Mouse (Mus musculus): ENCODE measurements around the gene C1ql4. TPM values are rescaled to one million over a fixed set of nuclear protein-coding genes. Genes with fewer than 3 reads are reported as not detected.

C1ql4 gene
- not detected for total RNA-seq (2021)
- long read RNA-seq, experiment 1: 0 reads
- long read RNA-seq, experiment 2: 0 reads

- DNase-seq: no peak
Measured at GRCm38 (mm10) chr15:99087253-99088075, at the start of gene C1ql4. Gene C1ql4, minus strand, starts transcription at chr15:99087817.

DNA sequence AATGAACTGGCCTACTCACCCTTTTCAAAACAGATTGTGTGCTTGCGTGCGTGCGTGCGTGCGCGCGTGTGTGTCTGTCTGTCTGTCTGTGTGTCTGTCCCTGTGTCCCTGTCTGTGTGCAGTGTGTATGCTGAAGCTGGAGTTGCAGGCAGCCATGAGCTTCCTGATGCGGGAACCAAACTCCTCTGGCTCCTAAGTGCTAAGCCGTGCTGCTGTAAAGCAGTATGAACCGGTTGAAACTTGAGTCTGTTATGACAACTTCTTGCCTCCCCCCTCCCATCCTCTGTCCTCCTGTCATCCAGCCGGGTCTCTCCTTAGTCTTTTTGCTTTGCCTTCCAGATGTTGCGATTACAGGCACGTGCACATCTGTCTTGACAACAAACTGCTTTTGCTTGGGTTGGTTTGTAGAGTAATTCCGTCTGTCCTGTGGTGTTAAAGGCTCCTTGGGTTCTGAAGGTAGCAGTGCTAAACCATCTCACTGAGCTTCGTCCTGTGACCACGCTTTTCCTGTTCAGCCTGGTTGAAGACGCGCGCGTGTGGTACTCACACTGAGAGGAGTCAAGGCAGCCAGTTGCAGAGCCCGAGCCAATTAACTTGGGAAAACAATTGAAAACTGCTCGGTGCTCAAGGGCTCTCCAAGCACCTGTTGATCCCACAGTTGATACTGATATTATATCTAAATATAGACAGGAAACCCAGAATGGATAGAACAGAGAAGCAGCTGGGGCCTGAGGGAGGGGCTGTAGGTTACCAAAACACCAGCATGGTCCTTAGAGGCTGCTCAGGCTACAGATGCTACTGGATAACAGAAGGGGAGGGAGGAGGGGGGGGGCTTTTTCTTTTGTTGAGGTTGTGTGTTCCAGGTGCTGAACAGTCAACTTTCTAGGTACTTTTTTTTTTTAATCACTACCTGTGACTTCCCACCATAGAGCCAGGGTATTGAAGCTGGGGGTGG, 42.6 kb upstream of the C1ql4 start:
- no peak for DNase-seq

GRCm38 (mm10) chr15:99129441-99129840, 41.8 kb upstream of the C1ql4 start:
- no peak for DNase-seq

DNA sequence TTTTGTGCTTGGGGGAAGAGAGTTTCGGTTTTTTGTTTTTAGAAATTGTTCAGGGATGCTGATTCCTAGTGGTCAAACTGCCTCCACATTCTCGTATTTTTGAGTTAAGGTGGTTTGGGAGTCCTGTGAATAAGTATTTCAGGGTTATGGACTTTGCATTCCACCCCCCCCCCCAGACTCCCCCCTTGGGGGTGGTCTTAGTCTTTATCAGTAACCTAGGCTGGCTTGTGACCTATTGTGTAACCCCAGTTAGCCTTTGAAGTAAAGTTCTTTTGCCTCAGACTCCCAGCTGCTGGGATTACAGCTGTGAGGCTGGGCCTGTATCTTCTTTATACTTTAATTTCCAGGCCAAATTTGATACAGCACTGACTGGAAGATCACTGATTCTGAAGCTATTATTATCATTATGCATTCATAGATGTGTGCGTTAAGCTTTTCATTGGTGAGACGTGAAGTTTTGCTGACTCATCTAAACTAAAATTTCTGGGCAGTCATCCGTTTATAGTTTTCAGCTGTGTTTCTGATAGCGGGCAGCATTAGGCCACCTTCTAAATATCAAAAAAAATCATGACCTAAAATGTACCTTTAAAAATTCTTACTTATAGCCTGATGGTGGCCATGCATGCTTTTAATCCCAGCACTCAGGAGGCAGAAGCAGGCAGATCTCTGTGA, 40.4 kb upstream of the C1ql4 start:
- no peak for DNase-seq

- DNase-seq: peak in 1 of 2 experiments; percentile 43
Measured at GRCm38 (mm10) chr15:99126816-99127365, 39.3 kb upstream of the C1ql4 start.

DNA sequence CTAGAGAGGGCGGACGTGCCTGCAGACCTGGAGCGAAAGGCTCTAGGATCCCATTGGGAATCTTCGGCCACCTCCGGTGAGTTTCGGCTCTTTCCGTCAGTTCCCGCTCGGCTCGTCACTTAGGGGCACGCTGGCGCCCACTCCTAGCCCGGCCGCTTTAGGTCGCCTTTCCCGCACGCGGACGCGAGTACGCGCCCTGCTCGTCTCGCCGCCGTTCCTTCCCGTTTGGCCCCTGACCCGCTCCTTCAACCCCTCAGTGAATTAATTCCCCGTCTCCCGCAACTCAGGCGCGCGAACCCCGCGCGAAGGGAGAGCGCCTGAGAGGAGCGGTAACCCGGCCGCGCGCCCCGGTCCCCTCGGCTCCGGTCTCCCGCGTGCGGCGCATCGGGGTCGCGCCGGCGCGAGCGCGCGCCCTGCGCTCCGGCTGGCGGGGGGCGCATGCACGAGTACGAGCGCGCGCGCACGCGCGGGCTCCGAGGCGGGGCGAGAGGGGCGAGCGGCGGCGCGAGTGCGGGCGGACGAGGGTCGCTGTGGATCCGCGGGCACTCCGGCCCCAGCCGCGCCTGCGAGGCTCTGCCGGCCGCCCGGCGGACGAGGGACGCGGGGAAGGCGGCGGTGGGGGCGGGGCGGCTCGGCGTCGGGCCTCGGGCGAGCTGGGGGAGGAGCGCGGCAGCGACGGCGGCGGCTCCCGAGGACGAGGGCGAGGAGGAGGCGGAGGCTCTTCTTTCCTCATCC, 38.6 kb upstream of the C1ql4 start:
- peak; percentile 90 to 96 for DNase-seq

- no peak for DNase-seq
Measured at GRCm38 (mm10) chr15:99125711-99126080, 38.1 kb upstream of the C1ql4 start, which contains the start of gene Spats2. Gene Spats2, plus strand, starts transcription at chr15:99125916.

DNA sequence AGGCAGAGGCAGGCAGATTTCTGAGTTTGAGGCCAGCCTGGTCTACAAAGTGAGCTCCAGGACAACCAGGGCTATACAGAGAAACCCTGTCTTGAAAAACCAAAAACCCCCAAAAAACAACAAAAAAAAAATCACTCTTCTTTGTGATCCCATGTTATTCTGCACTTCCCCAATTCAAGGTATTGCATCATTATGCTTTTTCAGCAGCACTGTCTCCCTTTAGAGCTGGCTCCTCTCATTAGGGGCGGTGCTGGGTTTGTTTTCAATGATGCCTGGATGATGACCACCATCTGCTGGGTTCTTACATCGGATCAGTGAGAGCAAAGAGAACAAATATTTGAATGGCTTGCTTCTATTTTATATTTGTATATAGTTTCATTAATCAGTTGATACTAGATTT, 35.0 kb upstream of the C1ql4 start:
- DNase-seq: no peak

DNA sequence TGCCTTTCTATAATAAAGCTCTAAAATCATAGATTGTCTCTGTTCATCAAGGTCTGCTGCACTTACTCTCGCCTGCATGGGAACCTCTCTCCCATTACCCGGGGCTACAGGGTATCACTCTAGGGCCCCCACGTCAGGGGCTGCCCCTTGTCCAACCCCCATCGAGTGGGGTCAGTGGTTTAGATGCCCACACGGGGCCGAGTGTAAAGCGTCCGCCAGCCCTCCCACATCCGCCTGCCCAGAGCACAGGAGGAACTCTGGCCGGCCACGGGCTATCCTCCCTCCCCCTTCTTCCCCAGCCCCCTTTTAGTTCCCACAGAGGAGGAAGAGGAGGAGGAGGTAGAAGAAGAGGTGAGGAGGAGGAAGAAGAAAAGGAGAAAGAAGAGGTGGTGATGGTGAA, 33.2 kb upstream of the C1ql4 start:
- no peak for DNase-seq

- DNase-seq: peak in 1 of 2 experiments; percentile 48
Measured at GRCm38 (mm10) chr15:99116539-99116938, 28.9 kb upstream of the C1ql4 start.

- no peak for DNase-seq
Measured at GRCm38 (mm10) chr15:99115065-99115423, 27.4 kb upstream of the C1ql4 start.

DNA sequence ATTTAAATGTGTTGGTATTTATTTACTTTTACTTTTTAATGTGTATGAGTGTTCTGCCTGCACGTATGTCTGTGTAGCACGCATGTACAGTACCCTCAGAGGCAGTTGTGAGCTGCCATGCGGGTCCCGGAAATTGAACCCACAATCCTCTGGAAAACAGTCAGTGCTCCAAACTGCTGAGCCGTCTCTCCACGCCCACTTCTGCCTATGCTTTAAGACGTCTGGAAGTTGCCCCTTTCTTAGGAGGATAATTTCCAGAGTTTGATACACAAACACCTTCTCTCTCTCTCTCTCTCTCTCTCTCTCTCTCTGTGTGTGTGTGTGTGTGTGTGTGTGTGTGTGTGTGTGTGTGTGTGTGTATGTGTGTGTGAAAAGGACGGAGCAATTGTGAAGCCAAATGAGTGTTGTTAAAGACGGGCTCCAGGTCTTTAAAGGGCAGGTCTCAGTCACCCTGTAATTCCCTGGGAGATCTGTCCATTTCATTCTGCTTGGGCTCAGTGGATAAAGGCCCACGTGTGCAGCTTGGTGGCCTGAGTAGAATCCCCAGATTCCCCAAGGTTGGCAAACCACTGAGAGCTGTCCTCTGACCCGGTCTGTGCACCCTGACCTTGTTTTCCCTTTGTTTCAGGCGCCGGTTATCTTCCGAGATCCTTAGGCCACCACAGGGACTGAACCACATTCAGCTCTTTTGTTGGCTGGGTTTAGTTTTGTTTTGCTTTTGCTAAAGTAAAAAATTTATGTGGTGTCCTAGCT, 26.9 kb upstream of the C1ql4 start:
- no peak for DNase-seq

- no peak for DNase-seq
Measured at GRCm38 (mm10) chr15:99113396-99113975, 25.9 kb upstream of the C1ql4 start.

GRCm38 (mm10) chr15:99112843-99113395, 25.3 kb upstream of the C1ql4 start:
- DNase-seq: no peak

- DNase-seq: no peak
Measured at GRCm38 (mm10) chr15:99111809-99112208, 24.2 kb upstream of the C1ql4 start.

DNA sequence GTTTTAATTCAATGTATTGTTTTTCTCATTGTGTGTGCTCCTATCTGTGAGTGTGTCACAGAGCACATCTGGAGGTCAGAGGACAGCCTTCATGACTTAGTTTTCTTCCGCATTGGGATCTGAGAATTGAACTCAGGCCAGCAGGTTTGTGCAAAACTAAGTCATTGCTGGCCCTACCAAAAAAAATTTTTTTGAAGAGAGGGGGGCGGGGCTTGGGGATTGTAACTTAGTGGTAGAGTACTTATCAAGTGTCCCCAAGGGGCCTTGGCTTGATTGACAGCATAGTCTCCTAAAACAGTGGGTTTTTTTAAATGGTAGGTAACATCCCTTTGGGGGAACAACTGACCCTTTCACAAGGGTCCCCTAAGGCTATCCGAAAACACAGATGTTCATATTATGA, 23.5 kb upstream of the C1ql4 start:
- DNase-seq: no peak

DNA sequence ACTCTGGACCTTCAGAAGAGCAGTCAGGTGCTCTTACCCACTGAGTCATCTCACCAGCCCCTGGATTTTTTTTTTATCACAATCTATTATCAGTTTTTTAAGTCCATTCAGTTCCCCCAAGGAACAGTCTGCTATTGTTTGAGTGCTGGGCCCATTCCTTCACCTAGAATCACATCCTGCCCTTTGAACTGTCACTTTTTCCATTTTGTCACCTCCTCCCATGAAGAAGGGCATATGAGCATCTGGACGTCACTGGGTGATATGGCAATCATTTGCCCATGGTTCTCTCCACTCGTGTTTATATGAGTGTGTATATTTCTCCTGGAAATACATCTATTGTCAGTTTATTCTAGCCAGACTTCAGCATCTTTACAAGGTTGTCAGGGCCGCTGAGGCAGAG, 20.2 kb upstream of the C1ql4 start:
- DNase-seq: no peak

- DNase-seq: no peak
Measured at GRCm38 (mm10) chr15:99105238-99105637, 17.6 kb upstream of the C1ql4 start.

- DNase-seq: no peak
Measured at GRCm38 (mm10) chr15:99099984-99100383, 12.4 kb upstream of the C1ql4 start.

DNA sequence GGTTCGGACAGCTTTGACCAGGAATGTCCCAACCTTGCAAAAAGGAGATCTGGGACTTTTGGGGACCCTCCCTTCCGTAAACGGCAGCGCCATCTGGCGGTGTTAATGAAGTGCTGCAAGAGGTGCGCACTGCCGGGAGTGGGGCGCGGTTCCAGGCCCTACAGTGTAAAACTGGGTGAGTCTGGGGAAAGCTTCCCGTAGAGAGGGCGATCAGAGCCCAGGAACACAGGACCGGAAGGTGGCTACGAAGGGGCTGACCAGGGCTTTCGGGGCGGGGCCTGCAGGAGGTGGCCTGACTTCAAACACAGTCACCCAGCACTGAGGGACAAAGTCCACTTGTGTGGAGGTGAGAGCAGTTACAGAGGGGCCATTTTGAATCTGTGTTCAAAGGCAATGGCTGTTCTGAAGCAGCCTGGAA, 11.5 kb upstream of the C1ql4 start:
- peak; percentile 45 to 74 for DNase-seq

Measured in heart, adult 18-20 months (tissue).